Mouse (Mus musculus): ENCODE data around the gene Aldh3b3.
A peak's percentile ranks its signal among the peaks of the same experiment; 100 is the strongest.

Aldh3b3 gene

GRCm38 (mm10) chr19:4001752-4002151, 43.3 kb downstream of the Aldh3b3 start:
- peak; percentile 24 for DNase-seq (ENCODE audit: low spot score)

- DNase-seq (ENCODE audit: low spot score) = no peak
These were observed 44.7 kb downstream of the Aldh3b3 start, which contains the start of gene Doc2g for GRCm38 (mm10) chr19:4003112-4003511. Gene Doc2g (plus strand): TSS chr19:4003313.

GRCm38 (mm10) chr19:4003641-4004040, 45.2 kb downstream of the Aldh3b3 start:
- DNase-seq (ENCODE audit: low spot score) = no peak

GRCm38 (mm10) chr19:4004331-4004730, 45.9 kb downstream of the Aldh3b3 start:
- no peak for DNase-seq (ENCODE audit: low spot score)

- no peak for DNase-seq (ENCODE audit: low spot score)
These were observed 46.6 kb downstream of the Aldh3b3 start for GRCm38 (mm10) chr19:4005091-4005490.

- no peak for DNase-seq (ENCODE audit: low spot score)
These were observed 47.5 kb downstream of the Aldh3b3 start for GRCm38 (mm10) chr19:4005971-4006370.

- DNase-seq (ENCODE audit: low spot score) = no peak
These were observed 52.6 kb downstream of the Aldh3b3 start for GRCm38 (mm10) chr19:4011086-4011485.

GRCm38 (mm10) chr19:4012432-4013022, 54.1 kb downstream of the Aldh3b3 start, which contains the start of gene Ndufv1:
Gene Ndufv1 (minus strand): TSS chr19:4012806.
- DNase-seq (ENCODE audit: low spot score) = peak; percentile 100

- DNase-seq (ENCODE audit: low spot score) = no peak
These were observed 54.6 kb downstream of the Aldh3b3 start for GRCm38 (mm10) chr19:4013066-4013465.

- DNase-seq (ENCODE audit: low spot score) = no peak
These were observed 56.4 kb downstream of the Aldh3b3 start for GRCm38 (mm10) chr19:4014802-4015201.

- DNase-seq (ENCODE audit: low spot score) = no peak
These were observed 57.2 kb downstream of the Aldh3b3 start for GRCm38 (mm10) chr19:4015635-4016034.

GRCm38 (mm10) chr19:4017921-4018587, 59.6 kb downstream of the Aldh3b3 start:
- no peak for DNase-seq (ENCODE audit: low spot score)

- peak; percentile 98 for DNase-seq (ENCODE audit: low spot score)
These were observed 60.5 kb downstream of the Aldh3b3 start for GRCm38 (mm10) chr19:4018743-4019583.
